Mouse (Mus musculus) right cerebral cortex, adult 18-20 months (tissue): ENCODE data around the gene Rae1.

Experiments used
- DNase-seq: peaks from one replicate; pipeline ENCODE4 v3.0.0; 2022; ENCODE audit warnings: mixed read lengths

Rae1 gene

DNA sequence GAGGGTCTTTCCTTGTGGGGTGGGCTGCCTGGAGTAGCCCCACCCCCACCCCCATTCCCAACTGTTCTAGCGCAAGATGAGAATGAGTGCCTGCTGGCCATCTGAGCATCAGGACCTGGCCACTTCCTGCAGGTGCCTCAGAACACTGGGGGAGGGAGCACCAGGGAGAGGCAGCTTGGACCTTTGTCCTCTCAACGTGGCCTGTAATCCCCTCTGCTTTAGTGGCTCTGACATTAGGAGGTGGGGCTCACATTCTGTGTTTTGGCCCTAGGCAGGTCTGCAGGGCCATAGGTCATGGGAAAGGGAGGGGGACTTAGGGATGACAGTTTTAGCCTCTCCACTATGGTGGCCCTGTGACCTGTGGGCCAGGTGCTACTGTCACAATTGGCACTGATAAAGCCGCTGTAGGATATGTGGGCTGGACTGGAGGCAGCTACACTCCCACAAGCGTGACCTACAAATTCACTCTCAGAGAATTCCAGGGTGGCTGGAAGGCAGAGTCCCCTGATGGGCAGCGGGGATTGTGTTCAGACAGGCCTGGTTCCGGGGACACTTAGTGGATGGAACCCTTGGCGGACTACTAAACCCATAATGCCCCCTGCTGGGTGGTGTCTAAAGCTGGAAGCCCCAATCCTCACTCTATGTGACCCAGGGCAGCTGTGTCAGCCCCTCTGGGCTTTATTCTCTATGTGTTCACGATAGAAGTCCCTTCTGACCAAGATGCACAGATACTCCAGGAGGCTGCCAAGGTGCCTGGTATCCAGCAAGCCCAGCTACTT lies 50.9 kb downstream of the Rae1 start:
- no peak for DNase-seq

DNA sequence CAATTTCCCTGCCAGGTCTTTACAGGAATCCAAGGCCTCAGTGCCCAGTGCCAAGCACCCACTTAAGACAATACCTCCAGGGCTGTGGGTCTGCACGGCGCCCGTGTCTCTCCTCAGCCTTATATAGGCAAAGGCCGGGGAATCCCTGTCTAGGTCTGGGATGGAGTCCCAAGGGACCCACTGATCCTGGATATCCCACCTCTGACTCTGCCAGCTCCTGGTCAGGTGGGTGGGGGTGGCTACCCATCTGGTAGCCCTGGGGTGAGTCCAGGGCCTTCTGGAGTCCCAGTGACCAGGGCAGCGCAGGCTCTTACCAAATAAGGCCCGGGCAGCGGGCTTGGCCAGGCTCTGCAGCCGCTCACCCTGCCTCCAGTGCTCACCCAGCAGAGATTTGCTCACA lies 53.0 kb downstream of the Rae1 start:
- no peak for DNase-seq

GRCm38 (mm10) chr2:173053846-173054245 lies 53.9 kb downstream of the Rae1 start:
- DNase-seq: no peak

- no peak for DNase-seq
Measured at GRCm38 (mm10) chr2:173056303-173056881, 56.5 kb downstream of the Rae1 start.

DNA sequence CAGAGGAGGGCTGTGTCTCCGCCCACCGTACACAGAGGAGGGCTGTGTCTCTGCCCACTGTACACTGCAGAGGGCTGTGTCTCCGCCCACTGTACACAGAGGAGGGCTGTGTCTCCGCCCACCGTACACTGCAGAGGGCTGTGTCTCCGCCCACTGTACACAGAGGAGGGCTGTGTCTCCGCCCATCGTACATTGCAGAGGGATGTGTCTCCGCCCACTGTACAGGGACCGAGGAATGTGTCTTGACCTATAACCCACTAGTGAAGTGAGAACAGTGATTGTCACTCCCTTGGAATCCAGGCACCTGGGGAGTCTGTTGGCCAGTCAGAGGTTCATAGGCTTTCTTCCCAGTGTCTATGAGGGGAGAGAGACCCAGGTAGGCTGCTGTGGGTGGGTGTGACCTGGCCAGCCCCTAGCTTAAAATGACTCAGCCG lies 57.0 kb downstream of the Rae1 start:
- no peak for DNase-seq

DNA sequence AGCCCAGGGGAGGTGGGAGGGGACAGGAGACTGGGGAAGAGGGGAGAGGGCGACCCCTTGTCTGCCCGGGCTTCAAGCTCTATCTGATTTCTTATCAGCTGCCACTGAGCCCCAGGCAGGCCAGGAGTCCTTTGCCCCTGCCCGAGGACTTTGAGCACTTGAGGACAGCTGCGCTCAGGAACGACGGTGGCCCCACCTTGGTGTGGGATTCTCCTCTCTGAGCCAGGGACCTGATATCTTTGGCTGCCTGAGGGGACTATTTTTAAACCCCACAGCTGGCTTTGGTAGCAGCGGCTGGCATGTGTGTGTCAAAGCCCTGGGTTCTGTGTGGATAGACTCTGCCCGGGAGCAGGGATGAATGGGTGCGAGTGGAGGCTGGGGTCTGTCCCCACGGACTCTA lies 57.7 kb downstream of the Rae1 start:
- DNase-seq: no peak

- no peak for DNase-seq
Measured at GRCm38 (mm10) chr2:173058263-173058662, 58.3 kb downstream of the Rae1 start.

DNA sequence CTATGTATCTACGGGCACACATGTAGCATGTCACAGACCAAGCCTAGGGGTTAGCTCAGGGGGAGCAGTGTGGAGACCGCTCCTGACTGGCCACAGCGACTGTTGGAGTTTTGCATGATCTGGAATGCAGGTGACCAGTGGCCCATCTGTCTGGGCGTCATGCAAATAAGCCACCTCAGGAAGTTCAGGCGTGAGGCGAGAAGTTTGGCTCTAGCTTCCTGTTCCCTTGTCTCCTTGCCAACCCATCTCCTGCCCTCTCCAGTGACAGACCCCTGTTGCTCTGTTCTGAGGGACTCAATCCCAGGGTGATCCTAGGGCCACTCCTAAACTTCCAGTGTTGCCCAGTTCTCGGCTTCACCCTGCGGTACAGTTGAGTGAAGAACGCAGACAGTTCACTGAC lies 60.5 kb downstream of the Rae1 start:
- DNase-seq: no peak

DNA sequence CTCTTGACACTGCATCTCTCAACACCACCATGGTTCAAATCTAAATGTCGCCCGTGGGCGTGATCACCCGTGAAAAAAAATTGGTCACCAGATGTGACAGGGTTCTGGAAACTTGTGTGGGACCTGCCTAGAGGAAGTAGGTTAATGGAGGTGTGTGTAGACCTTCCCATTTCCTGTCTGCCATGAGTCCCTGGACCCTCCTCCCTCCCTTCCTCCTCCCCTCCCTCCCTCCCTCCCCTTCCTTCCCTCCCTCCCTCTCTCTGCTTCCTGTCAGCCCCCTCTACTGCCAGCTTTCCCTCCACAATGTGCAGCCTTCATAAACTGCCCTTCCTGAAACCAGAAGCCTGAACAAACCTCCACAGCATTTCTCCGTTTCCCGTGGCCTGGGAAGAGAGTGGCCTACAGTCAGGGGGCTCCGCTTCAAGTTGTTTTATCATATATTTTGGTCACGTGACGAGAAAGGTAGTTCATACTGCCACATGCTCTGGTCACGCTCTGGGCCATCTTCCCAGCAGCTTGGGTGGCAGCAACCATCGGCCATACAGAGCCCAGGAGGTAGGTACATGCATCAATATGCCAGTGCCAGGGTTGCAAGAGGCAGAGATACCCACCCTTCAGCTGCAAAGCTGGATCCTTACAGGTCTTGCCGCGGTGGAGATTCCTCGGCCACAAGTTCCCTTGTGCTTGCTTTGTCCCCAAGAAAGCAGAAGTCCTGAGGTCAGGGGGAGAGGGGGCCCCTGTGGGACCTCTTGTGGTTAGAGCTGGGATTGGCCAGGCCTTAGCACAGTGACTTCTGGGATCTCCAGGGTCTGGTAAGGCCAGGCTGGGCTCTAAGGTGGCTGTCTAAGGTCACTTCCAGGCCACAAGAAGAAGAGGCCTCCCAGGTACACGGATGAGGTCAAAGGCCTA lies 61.8 kb downstream of the Rae1 start:
- DNase-seq: no peak

- DNase-seq: no peak
Measured at GRCm38 (mm10) chr2:173063219-173063618, 63.3 kb downstream of the Rae1 start.

DNA sequence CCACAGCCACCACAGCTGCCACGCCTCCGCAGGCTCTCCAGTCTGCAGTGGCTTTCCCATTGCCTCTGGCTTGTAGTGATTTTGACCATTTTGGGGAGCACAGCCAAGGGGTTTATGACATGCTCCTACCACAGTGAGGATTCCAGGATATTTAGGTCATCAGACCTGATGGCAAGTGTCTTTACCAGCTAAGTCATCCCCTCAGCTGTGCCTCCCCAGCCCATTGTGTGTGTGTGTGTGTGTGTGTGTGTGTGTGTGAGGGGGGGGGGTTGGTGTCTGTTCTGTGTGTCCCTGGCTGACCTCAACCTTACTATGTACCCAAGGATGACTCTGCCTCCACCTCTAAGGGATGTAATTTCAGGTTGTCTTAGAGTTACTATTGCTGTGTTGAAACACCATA lies 64.9 kb downstream of the Rae1 start:
- no peak for DNase-seq
